Mouse (Mus musculus): ENCODE measurements around the gene Bloc1s4. TPM values are rescaled to one million over a fixed set of nuclear protein-coding genes. Genes with fewer than 3 reads are reported as not detected.

Bloc1s4 gene
- polyA plus RNA-seq, 1 experiment from 2014 or later, result 20.6 TPM

DNA sequence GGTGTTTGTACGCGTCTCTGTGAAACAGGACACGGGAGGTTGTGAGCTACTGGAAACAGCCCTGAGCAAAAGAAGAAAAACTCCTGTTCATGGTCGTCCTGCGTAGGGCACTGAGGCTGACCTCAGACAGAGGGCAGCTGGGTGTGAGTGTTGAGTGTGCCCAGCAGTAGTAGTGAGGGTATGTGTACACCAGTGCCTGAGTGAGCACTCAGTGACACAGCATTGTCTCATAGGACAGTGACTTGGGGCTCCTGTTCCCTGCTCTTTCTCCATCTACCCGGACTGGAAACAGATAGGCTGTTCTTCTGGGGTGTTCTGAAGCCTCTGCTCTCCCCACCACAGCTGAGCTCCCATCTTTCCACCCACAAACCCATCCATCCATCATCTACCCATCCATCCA, 13.3 kb downstream of the Bloc1s4 start:
- Histone ChIP-seq H3K36me3 (replicated peaks) (no peaks in the 10 kb centered on the region), H3K27ac (no peak overlapping the region), H3K4me1 (peaks cover 21% of the 10 kb centered on the region), H3K27me3 (ENCODE audit: poor library complexity, severe bottlenecking) (no peaks in the 10 kb centered on the region), H3K4me3 (no peak overlapping the region), H3K9me3 (no peaks in the 10 kb centered on the region)
- WGBS, result 84% methylated on average over 6 of the region's 6 CpGs
- no peak for DNase-seq (ENCODE audit: extremely low spot score, low spot score)

- no peak for DNase-seq (ENCODE audit: extremely low spot score, low spot score)
- Histone ChIP-seq H3K36me3 (replicated peaks) (no peaks in the 10 kb centered on the region), H3K4me1 (peaks cover 15% of the 10 kb centered on the region), H3K4me3 (no peak overlapping the region), H3K9me3 (no peaks in the 10 kb centered on the region), H3K27me3 (ENCODE audit: poor library complexity, severe bottlenecking) (no peaks in the 10 kb centered on the region), H3K27ac (no peak overlapping the region)
- 75% methylated on average over 3 of the region's 3 CpGs for WGBS
Observed at GRCm38 (mm10) chr5:36733405-36733804, 15.0 kb downstream of the Bloc1s4 start.

DNA sequence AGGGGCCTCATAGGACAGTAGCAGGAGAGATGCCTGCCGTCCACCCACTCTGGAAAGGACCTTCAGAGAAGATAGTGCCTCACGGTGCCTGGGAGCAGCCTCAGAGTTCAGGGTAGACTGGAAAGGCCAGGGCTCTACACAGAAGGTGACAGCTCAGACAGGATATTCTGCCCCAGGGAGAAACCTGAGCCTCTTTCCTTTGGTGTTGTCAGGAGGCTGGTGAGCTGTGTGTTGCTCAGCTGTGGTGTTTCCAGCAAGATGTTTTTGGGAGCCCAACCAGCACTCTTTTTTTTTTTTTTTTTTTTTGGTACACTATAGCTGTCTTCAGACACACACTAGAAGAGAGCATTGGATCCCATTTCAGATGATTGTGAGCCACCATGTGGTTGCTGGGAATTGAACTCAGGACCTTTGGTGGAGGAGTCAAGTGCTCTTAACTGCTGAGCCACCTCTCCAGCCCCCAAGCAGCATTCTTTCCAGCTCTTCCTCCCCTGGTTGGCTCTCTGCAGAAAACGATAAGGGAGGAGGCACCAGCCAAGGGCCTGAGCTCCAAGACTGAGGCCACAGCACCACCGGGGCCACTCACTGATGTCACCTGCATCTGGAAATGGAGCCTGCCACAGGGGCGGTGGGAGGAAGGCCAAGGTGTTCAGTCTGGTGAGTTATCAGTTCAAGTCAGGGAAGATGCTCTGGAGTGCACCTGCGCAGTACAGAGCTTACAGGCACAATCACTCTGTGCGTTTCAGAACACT, 16.4 kb downstream of the Bloc1s4 start:
- WGBS, result 73% methylated on average over 7 of the region's 7 CpGs
- no peaks in the 10 kb centered on the region for H3K27me3 ChIP-seq (ENCODE audit: poor library complexity, severe bottlenecking)
- no peak for DNase-seq (ENCODE audit: extremely low spot score, low spot score)

GRCm38 (mm10) chr5:36730689-36731088, 17.8 kb downstream of the Bloc1s4 start:
- Histone ChIP-seq H3K36me3 (replicated peaks) (no peaks in the 10 kb centered on the region), H3K9me3 (no peaks in the 10 kb centered on the region), H3K27ac (0 out of 2 replicates have a peak overlapping the region, but pooled peaks have one; percentile 8), H3K4me1 (peaks cover 18% of the 10 kb centered on the region), H3K4me3 (no peak overlapping the region), H3K27me3 (ENCODE audit: poor library complexity, severe bottlenecking) (no peaks in the 10 kb centered on the region)
- no peak for DNase-seq (ENCODE audit: extremely low spot score, low spot score)
- WGBS, result 66% methylated on average over 3 of the region's 3 CpGs

More for the DNA sequence above, 16.4 kb downstream of the Bloc1s4 start:
- no peaks in the 10 kb centered on the region for H3K36me3 ChIP-seq (replicated peaks)
- H3K9me3 ChIP-seq, result no peaks in the 10 kb centered on the region
- H3K27ac ChIP-seq, result no peak overlapping the region
- H3K4me3 ChIP-seq, result no peak overlapping the region
- peaks cover 15% of the 10 kb centered on the region for H3K4me1 ChIP-seq

DNA sequence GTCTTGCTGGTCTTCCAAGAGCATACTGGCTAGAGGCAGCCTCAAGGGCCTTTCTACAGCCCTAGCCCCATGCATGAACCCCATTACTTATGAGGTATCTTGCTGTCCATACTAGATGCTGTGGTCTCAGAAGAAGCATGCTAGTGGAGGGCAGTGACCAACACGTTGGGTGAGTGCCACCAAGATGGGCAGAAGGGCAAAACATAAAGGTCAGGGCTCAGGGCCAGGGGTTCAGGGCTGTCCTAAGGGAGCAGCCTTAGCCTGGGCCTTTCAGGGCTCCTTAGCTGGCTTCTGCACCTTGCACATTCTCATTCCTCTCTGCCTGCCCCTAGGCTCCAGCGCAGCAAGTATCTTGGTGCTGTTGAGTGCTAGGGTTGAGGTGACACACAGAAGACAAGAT, 18.5 kb downstream of the Bloc1s4 start:
- Histone ChIP-seq H3K27ac (no peak overlapping the region), H3K9me3 (no peaks in the 10 kb centered on the region), H3K4me3 (no peak overlapping the region), H3K4me1 (peaks cover 18% of the 10 kb centered on the region), H3K36me3 (replicated peaks) (no peaks in the 10 kb centered on the region), H3K27me3 (ENCODE audit: poor library complexity, severe bottlenecking) (no peaks in the 10 kb centered on the region)
- no peak for DNase-seq (ENCODE audit: extremely low spot score, low spot score)
- 86% methylated on average over 2 of the region's 2 CpGs for WGBS

- no peak for DNase-seq (ENCODE audit: extremely low spot score, low spot score)
- no peaks in the 10 kb centered on the region for H3K36me3 ChIP-seq (replicated peaks)
- WGBS, result 87% methylated on average over 4 of the region's 4 CpGs
- peaks cover 18% of the 10 kb centered on the region for H3K4me1 ChIP-seq
- H3K27ac ChIP-seq, result no peak overlapping the region
- H3K4me3 ChIP-seq, result no peak overlapping the region
- no peaks in the 10 kb centered on the region for H3K27me3 ChIP-seq (ENCODE audit: poor library complexity, severe bottlenecking)
- H3K9me3 ChIP-seq, result no peaks in the 10 kb centered on the region
Observed at GRCm38 (mm10) chr5:36729086-36729473, 19.4 kb downstream of the Bloc1s4 start.

DNA sequence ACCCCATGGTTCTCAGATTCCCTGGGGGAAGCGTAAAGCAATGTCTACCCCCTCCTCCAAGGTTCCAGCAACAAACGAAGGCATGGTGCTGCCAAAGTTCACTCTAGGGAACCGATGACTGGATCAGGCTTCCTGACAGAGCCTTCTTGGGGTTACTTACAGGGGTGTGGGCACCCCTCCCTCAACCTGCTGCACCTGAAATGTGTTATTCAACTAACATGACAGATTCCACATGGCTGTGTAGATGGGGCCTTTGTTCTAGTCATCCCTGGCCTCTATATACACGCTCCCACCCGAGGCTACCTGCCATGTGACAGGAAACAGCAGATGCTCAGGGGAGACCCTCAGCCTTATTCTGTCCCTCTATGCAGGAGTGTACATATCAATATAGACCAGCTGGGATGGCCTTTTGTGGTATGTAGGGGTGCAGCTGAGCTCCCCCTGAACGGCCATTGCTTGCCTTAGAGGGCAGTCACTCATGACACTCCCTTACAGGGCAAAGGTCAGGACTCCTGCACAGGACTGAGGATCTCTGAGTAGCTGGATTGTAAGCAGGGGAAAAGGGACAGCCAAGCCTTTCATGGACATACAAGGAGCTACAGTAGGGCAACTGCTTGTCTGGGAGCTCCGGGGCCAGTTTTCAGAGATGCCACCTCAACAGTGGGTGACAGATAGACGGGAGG, 19.9 kb downstream of the Bloc1s4 start:
- Histone ChIP-seq H3K27ac (no peak overlapping the region), H3K4me1 (peaks cover 18% of the 10 kb centered on the region), H3K4me3 (no peak overlapping the region), H3K9me3 (no peaks in the 10 kb centered on the region), H3K27me3 (ENCODE audit: poor library complexity, severe bottlenecking) (no peaks in the 10 kb centered on the region), H3K36me3 (replicated peaks) (no peaks in the 10 kb centered on the region)
- DNase-seq (ENCODE audit: extremely low spot score, low spot score), result no peak
- WGBS, result 83% methylated on average over 8 of the region's 8 CpGs

- Histone ChIP-seq H3K4me3 (no peak overlapping the region), H3K27me3 (ENCODE audit: poor library complexity, severe bottlenecking) (no peaks in the 10 kb centered on the region), H3K4me1 (peaks cover 18% of the 10 kb centered on the region), H3K9me3 (no peaks in the 10 kb centered on the region), H3K36me3 (replicated peaks) (no peaks in the 10 kb centered on the region), H3K27ac (no peak overlapping the region)
- WGBS, result 85% methylated on average over 7 of the region's 7 CpGs
- DNase-seq (ENCODE audit: extremely low spot score, low spot score), result no peak
Observed at GRCm38 (mm10) chr5:36727776-36728175, 20.7 kb downstream of the Bloc1s4 start.

- no peaks in the 10 kb centered on the region for H3K36me3 ChIP-seq (replicated peaks)
- 69% methylated on average over 2 of the region's 2 CpGs for WGBS
- H3K9me3 ChIP-seq, result no peaks in the 10 kb centered on the region
- no peak overlapping the region for H3K27ac ChIP-seq
- no peak overlapping the region for H3K4me3 ChIP-seq
- no peak for DNase-seq (ENCODE audit: extremely low spot score, low spot score)
- peaks cover 18% of the 10 kb centered on the region for H3K4me1 ChIP-seq
- no peaks in the 10 kb centered on the region for H3K27me3 ChIP-seq (ENCODE audit: poor library complexity, severe bottlenecking)
Observed at GRCm38 (mm10) chr5:36727136-36727535, 21.3 kb downstream of the Bloc1s4 start.

- 74% methylated on average over 9 of the region's 9 CpGs for WGBS
Observed at GRCm38 (mm10) chr5:36726387-36726801, 22.1 kb downstream of the Bloc1s4 start.

GRCm38 (mm10) chr5:36725861-36726260, 22.6 kb downstream of the Bloc1s4 start:
- no peak overlapping the region for H3K4me3 ChIP-seq
- H3K4me1 ChIP-seq, result peaks cover 11% of the 10 kb centered on the region; the same call in 1 of the 2 replicates
- WGBS, result 70% methylated on average over 12 of the region's 12 CpGs
- no peaks in the 10 kb centered on the region for H3K27me3 ChIP-seq (ENCODE audit: poor library complexity, severe bottlenecking)
- H3K9me3 ChIP-seq, result no peaks in the 10 kb centered on the region
- no peak overlapping the region for H3K27ac ChIP-seq
- H3K36me3 ChIP-seq (replicated peaks), result no peaks in the 10 kb centered on the region
- no peak for DNase-seq (ENCODE audit: extremely low spot score, low spot score)

More at GRCm38 (mm10) chr5:36726387-36726801, 22.1 kb downstream of the Bloc1s4 start:
- Histone ChIP-seq H3K9me3 (no peaks in the 10 kb centered on the region), H3K36me3 (replicated peaks) (no peaks in the 10 kb centered on the region), H3K4me3 (no peak overlapping the region), H3K27ac (no peak overlapping the region), H3K4me1 (peaks cover 13% of the 10 kb centered on the region), H3K27me3 (ENCODE audit: poor library complexity, severe bottlenecking) (no peaks in the 10 kb centered on the region)
- DNase-seq (ENCODE audit: extremely low spot score, low spot score), result no peak

DNA sequence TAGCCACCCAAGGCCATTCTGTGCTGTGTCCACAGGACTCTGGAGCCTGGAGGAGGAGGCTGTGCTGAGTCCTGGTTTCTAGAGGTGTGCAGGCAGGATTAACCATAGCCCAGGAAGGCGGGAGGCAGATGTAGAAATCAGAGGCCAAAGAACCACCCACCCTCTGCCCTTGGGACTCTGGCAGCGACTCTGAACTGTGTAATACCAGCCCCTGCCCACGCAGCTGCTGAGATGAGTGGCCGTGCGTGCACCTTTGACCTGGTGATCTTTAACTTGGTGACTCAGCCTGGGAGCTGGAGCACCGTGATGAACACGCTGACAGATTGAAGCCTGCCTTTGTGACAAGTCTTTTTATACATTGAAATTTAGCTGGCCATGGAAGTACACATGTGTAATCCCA, 24.2 kb downstream of the Bloc1s4 start:
- DNase-seq (ENCODE audit: extremely low spot score, low spot score), result no peak
- no peaks in the 10 kb centered on the region for H3K36me3 ChIP-seq (replicated peaks)
- 70% methylated on average over 7 of the region's 7 CpGs for WGBS

DNA sequence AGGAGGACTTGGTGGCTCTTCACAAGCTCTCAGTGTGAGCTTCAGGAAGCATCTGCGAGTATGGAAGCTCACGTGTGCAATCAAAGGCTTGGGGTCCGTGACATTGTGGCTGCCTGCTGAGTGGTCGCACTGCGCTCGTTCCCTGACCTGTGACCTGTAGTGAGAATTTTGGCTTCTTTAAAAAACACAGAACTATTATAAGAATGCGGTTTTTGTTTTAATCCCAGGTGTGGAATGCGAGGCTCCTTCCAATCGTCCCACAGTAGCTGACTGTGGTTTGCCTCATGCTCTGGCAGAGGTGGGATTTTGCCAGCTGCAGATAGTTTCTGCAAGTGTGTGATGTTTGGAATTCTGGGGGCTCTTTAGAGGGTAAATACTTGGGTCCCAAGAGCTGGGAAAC, 25.1 kb downstream of the Bloc1s4 start:
- Histone ChIP-seq H3K9me3 (no peaks in the 10 kb centered on the region), H3K27ac (no peak overlapping the region), H3K4me1 (peaks cover 3% of the 10 kb centered on the region; the same call in 1 of the 2 replicates), H3K4me3 (no peak overlapping the region), H3K27me3 (ENCODE audit: poor library complexity, severe bottlenecking) (no peaks in the 10 kb centered on the region), H3K36me3 (replicated peaks) (no peaks in the 10 kb centered on the region)
- no peak for DNase-seq (ENCODE audit: extremely low spot score, low spot score)
- 72% methylated on average over 9 of the region's 9 CpGs for WGBS

More for the DNA sequence above, 24.2 kb downstream of the Bloc1s4 start:
- H3K4me1 ChIP-seq, result peaks cover 8% of the 10 kb centered on the region; the same call in 1 of the 2 replicates
- H3K27me3 ChIP-seq (ENCODE audit: poor library complexity, severe bottlenecking), result no peaks in the 10 kb centered on the region
- no peaks in the 10 kb centered on the region for H3K9me3 ChIP-seq
- no peak overlapping the region for H3K4me3 ChIP-seq
- H3K27ac ChIP-seq, result no peak overlapping the region

Data from forebrain, embryonic 10.5 days (tissue).